ENCODE assay signal across 8 mouse cellular contexts in the genomic region with DNA sequence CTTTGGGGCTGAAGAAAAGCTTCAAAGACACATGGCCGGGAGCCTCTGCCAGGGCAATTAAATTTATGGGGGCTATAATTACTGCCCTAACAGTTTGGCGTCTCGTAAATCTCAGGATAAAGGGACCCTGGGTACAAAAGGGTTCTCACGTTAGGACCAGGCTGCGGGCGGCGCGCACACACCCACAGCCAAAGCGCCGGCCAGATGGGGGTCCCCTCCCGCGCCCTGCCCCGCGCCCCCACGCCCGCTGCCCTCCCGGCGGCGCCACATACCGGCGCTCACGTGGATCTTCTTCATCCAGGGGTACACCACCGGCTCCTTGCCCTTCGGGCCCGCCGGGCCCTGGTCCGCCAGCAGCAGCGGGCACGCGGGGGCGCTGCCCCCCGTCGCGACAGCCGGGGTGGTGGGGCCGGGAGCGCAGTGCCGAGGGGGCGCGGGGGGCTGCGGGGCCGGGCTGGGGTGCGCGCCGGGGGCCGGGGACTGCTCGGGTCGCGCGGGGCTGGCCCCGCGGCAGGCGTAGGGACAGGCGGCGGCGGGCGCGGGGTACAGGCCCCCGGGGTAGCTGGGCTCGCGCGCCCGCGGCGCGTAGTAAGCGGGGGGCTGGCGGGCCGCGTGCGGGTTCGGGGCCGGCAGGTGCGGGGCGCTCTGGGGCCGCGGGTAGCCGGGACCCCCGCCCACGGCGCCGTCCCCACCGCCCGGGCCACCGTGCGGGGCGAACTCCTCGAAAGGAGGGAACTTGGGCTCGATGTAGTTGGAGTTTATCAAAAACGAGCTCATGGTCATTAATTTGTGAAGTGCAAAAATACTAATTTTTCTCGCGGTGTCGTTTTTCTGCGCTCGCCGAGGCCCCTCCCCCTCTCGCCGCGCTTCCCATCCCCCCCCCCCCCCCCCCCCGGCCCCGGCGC. TPM values are rescaled to one million over a fixed set of nuclear protein-coding genes. Genes with fewer than 3 reads are reported as not detected.
DNase-seq lines count a peak whose midpoint lies in the region; ATAC-seq and TF ChIP-seq lines count a peak whose summit lies in the region.

A gene (minus strand): TSS at position 848 of the 905 bp plus-strand sequence.

- H3K4me2 ChIP-seq in embryonic facial prominence, embryonic 14.5 days (ENCODE audit: low read depth, low read length), result peak within 1 kb of the TSS; percentile 73
- peak within 1 kb of the TSS; percentile 97 for H3K4me2 ChIP-seq in kidney, embryonic 14.5 days (replicated peaks; ENCODE audit: low read depth, low read length)
- peak within 1 kb of the TSS; percentile 53 for H3K4me2 ChIP-seq in midbrain, embryonic 14.5 days (ENCODE audit: low read length)

- H3K4me3 ChIP-seq in lung, adult 2 months (replicated peaks; ENCODE audit: extremely low read depth, low read depth, low read length), result peak within 1 kb of the TSS; percentile 99
- peak within 1 kb of the TSS; percentile 46 for H3K4me3 ChIP-seq in embryonic facial prominence, embryonic 14.5 days (ENCODE audit: low read depth, low read length)
- H3K4me3 ChIP-seq in kidney, embryonic 14.5 days (ENCODE audit: low read length), result peak within 1 kb of the TSS; percentile 57
- peak within 1 kb of the TSS; percentile 31 for H3K4me3 ChIP-seq in midbrain, embryonic 14.5 days (replicated peaks; ENCODE audit: low read depth, low read length)

- 1% methylated on average over 85 of the region's 102 CpGs for WGBS in lung, adult 2 months
- WGBS in embryonic facial prominence, embryonic 14.5 days, result 0% methylated on average over 11 of the region's 102 CpGs
- under 1% methylated on average over 69 of the region's 102 CpGs for WGBS in kidney, embryonic 14.5 days
- WGBS in midbrain, embryonic 14.5 days, result 2% methylated on average over 88 of the region's 102 CpGs

- no peak for TF ChIP-seq CTCF in lung, adult 2 months (IDR thresholded peaks at IDR 0.05; ENCODE audit: insufficient read depth, low read length)

- peak within 1 kb of the TSS; percentile 51 for H3K9ac ChIP-seq in embryonic facial prominence, embryonic 14.5 days (ENCODE audit: low read depth, low read length)
- peak within 1 kb of the TSS; percentile 88 for H3K9ac ChIP-seq in kidney, embryonic 14.5 days (ENCODE audit: low read depth, low read length)
- no peak within 1 kb of the TSS for H3K9ac ChIP-seq in midbrain, embryonic 14.5 days (replicated peaks; ENCODE audit: low read length)

- no peaks in the 10 kb centered on the region for H3K9me3 ChIP-seq in embryonic facial prominence, embryonic 14.5 days (ENCODE audit: control insufficient read depth, low read length)
- no peaks in the 10 kb centered on the region for H3K9me3 ChIP-seq in kidney, embryonic 14.5 days (ENCODE audit: control insufficient read depth, low read length)
- no peaks in the 10 kb centered on the region for H3K9me3 ChIP-seq in midbrain, embryonic 14.5 days (ENCODE audit: control insufficient read depth, low read length)

- H3K27ac ChIP-seq in embryonic facial prominence, embryonic 14.5 days (replicated peaks; ENCODE audit: low read depth, low read length), result no peak within 1 kb of the TSS; the same call in 1 of the 2 replicates
- H3K27ac ChIP-seq in kidney, embryonic 14.5 days (ENCODE audit: low read depth, low read length), result peak within 1 kb of the TSS; percentile 95
- no peak within 1 kb of the TSS for H3K27ac ChIP-seq in midbrain, embryonic 14.5 days (replicated peaks; ENCODE audit: low read depth, low read length)

- 0 out of 2 replicates have a peak, but pooled peaks have one; percentile 7 for TF ChIP-seq POLR2A in lung, adult 2 months (IDR thresholded peaks at IDR 0.05; ENCODE audit: borderline replicate concordance, extremely low read depth, low read depth, low read length)

- H3K27me3 ChIP-seq in embryonic facial prominence, embryonic 14.5 days (replicated peaks; ENCODE audit: control insufficient read depth, insufficient read depth, low read length), result peaks cover 100% of the 10 kb centered on the region
- no peaks in the 10 kb centered on the region for H3K27me3 ChIP-seq in kidney, embryonic 14.5 days (ENCODE audit: control insufficient read depth, insufficient read depth, low read length)
- peaks cover 100% of the 10 kb centered on the region for H3K27me3 ChIP-seq in midbrain, embryonic 14.5 days (ENCODE audit: control insufficient read depth, insufficient read depth, low read length)

- H3K36me3 ChIP-seq in embryonic facial prominence, embryonic 14.5 days (ENCODE audit: control insufficient read depth, insufficient read depth, low read length), result no peaks in the 10 kb centered on the region
- H3K36me3 ChIP-seq in kidney, embryonic 14.5 days (ENCODE audit: control insufficient read depth, insufficient read depth, low read length), result peaks cover 16% of the 10 kb centered on the region; the same call in 1 of the 2 replicates
- no peaks in the 10 kb centered on the region for H3K36me3 ChIP-seq in midbrain, embryonic 14.5 days (ENCODE audit: control insufficient read depth, insufficient read depth, low read length)

- DNase-seq in lung, adult 2 months, result no peak
- no peak for DNase-seq in lung, postnatal 14 days
- no peak for DNase-seq in embryonic facial prominence, embryonic 14.5 days (ENCODE audit: low spot score)
- DNase-seq in midbrain, embryonic 14.5 days, result no peak
- no peak for DNase-seq in yolk sac, embryonic 10.5 days (ENCODE audit: low spot score)
- no peak for DNase-seq in right cerebral cortex, adult 18-20 months
- no peak for DNase-seq in spleen, postnatal 36 days (ENCODE audit: low spot score in 2 of 2)

- peaks cover 7% of the 10 kb centered on the region for H3K4me1 ChIP-seq in lung, adult 2 months (ENCODE audit: control insufficient read depth, insufficient read depth, low read length)
- H3K4me1 ChIP-seq in embryonic facial prominence, embryonic 14.5 days (ENCODE audit: control insufficient read depth, insufficient read depth, low read length), result peaks cover 6% of the 10 kb centered on the region
- peaks cover 65% of the 10 kb centered on the region for H3K4me1 ChIP-seq in kidney, embryonic 14.5 days (ENCODE audit: control insufficient read depth, insufficient read depth, low read length)
- peaks cover 4% of the 10 kb centered on the region; the same call in 1 of the 2 replicates for H3K4me1 ChIP-seq in midbrain, embryonic 14.5 days (ENCODE audit: control insufficient read depth, insufficient read depth, low read length)

- ATAC-seq in embryonic facial prominence, embryonic 14.5 days (ENCODE audit: low read depth), result 0 out of 2 replicates have a peak, but pooled peaks have one; percentile 38
- ATAC-seq in kidney, embryonic 14.5 days (ENCODE audit: low FRiP score, low TSS enrichment), result peak; percentile 75
- no peak for ATAC-seq in midbrain, embryonic 14.5 days (ENCODE audit: low FRiP score, low TSS enrichment)

RNA-seq across cellular contexts. Expression of the gene that starts here (rescaled TPM):
- polyA plus RNA-seq in lung, adult 2 months (2012; rRNA removed), result 5.7 and 8.4 TPM in 2 replicates
- polyA plus RNA-seq in embryonic facial prominence, embryonic 14.5 days (2014; fragmentation: Nextera tagmentation; extraction: Ambion mirVana), result 1.1 and 1.6 TPM in 2 replicates
- 3.1 and 3.6 TPM in 2 replicates for polyA plus RNA-seq in kidney, embryonic 14.5 days (2014; fragmentation: Nextera tagmentation; extraction: Ambion mirVana)
- polyA plus RNA-seq in midbrain, embryonic 14.5 days (2014; fragmentation: Nextera tagmentation; extraction: Ambion mirVana), result not detected in 2 replicates

Comparison
In these comparisons a context has a peak if more than half of its experiments do, and no peak if none do; other contexts are left out.
1. H3K4me3 ChIP-seq: peak in every context shown above with its lines; median percentile 99 in lung, adult 2 months; 57 in kidney, embryonic 14.5 days; 46 in embryonic facial prominence, embryonic 14.5 days; 31 in midbrain, embryonic 14.5 days.